Mouse (Mus musculus): ENCODE measurements around the gene Ankrd60.

The Ankrd60 gene

DNA sequence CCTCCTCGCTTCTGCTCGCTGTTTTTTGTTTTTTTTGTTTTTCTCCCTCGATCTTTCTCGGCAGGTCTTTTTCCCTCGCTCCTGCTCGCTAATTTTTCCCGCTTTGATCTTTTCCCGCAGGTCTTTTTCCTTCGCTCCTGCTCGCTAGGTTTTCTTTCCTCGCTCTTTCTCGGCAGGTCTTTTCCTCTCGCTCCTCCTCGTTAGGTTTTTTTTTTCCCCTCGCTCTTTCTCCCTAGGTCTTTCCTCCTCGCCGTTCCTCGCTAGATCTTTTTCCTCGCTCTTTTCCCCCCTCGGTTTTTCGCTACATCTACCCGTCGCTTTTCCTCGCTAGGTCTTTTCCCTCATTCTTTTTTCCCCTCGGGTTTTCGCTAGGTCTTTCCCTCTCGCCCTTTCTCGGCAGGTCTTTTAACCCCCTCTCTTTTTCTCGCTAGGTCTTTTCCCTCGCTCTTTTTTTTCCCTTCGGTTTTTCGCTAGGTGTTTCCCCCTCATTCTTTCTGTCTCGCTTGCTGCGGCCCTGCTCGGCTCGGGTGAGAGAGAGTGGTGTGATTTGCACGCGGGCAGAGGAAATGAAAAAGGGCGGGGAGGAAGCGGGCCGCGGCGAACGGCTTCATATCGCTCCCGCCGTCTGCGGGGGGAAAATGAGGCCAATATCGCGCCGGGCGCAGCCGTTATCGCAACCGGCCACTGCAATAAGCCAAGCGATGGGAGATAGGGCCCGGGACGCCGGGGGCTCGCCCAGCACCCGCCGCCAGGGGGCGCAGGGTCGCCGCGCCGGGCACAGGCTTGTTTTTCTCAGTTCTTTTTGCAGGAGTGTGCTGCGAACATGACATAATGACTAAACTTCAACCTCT is 8.2 kb upstream of the Ankrd60 start:
- in situ Hi-C loops (cut with MboI; ENCODE audit: unreplicated experiment in 2 of 2) = loop anchor here (10.0 to 25.0 kb wide), 7 partner anchors 488 to 1326 kb away; partner anchors contain the start of genes Stx16 (in 2 of the 2), Atp5e (in 1 of the 2), Prelid3b (in 1 of the 2) and Tubb1 (in 1 of the 2)

DNA sequence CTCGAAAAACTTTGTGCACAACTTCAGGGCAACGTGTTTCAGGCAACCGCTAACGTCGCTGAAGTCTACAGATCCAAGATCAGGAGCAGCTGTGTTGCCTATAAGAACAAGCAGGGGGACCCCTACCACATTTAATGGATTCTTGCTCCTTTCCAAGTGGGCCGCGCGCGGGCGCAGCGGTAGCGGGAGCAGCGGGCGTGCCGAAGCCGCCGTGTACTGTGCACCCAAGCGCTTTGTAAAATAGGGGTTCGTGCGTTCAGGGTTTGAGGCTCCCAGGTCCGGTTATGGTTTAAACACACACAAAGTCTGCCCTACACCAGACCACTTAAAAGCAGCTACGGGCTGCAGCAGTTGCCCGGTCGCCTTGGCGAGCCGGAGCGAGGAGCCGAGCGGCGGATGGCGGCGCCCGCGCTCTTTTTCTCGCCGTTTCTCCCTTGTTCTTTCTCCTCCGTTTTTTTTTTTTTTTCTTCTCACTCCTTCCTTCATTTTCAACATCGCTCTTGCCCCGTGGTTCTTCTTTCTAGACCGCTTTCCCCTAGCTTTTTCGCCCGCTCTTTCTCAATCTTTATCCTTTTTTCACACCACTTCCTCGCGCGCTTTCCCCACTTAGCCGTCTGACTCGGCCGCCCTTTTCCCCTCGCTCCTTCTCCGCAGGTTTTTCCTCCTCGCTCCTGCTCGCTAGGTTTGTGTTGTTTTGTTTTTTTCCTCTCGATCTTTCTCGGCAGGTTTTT is 7.4 kb upstream of the Ankrd60 start:
- in situ Hi-C loops (cut with MboI; ENCODE audit: unreplicated experiment in 2 of 2) = loop anchor here (10.0 to 25.0 kb wide), 7 partner anchors 489 to 1327 kb away; partner anchors contain the start of genes Stx16 (in 2 of the 2), Atp5e (in 1 of the 2), Prelid3b (in 1 of the 2) and Tubb1 (in 1 of the 2)

DNA sequence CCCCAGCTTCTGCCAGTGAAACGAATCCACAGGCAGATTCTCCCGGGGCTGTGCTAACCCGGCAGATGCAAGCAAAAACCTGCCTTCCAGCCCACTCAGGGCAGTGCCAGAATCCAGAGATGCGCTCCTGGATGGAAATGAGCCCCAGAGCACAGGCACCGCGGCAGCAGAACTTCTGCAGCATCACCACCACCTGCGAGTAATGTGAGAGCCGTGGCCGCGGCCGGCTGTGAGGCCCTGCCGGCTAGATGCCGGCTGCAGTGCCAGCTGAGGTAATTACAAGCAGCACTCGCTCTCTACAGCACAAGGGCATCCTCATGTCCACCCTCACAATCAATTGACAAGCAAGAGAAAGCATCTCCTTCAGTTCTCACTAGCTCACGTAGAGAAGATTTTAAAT is 6.2 kb upstream of the Ankrd60 start:
- in situ Hi-C loops (cut with MboI; ENCODE audit: unreplicated experiment in 2 of 2) = loop anchor here (10.0 to 25.0 kb wide), 7 partner anchors 490 to 1328 kb away; partner anchors contain the start of genes Stx16 (in 2 of the 2), Atp5e (in 1 of the 2), Prelid3b (in 1 of the 2) and Tubb1 (in 1 of the 2)

DNA sequence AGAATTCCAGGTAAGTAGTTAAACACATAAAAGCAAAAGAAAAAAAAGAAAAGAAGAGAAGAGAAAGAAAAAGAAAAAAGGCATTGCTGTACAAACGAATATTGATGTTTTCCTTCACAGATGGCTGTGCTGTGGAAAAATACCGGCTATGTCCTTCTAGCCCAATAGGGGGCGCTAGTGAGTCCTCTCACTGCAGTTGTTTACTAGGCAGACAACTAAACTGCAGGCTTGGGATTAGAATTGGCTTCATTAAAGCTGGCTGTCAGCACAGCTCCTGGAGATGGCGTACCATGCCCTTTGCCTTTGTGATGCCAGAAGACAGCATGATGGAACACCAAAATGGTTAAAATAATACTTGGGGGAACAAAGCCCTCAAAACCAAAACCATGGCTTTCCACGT is 5.3 kb upstream of the Ankrd60 start:
- in situ Hi-C loops (cut with MboI; ENCODE audit: unreplicated experiment in 2 of 2) = loop anchor here (10.0 to 25.0 kb wide), 7 partner anchors 491 to 1329 kb away; partner anchors contain the start of genes Stx16 (in 2 of the 2), Atp5e (in 1 of the 2), Prelid3b (in 1 of the 2) and Tubb1 (in 1 of the 2)

DNA sequence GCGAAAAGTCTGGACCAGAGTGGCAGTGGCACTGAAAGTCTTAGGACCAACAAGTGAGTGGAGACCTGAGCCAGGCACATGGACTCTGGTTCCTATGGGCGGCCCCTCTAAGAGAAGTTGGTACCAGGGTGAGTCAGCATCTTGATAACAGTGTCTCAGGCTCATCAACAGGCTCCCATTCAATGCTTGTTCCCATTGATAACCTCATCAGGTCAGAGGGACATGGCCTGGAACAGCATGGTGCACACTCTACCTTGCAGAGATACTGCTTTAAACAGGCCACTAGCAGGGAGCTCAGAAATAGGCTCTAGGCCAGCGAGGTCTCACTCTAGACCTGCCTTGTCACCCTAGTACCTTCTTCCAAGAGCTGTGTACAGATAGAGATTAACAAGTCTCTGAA is 4.7 kb upstream of the Ankrd60 start:
- in situ Hi-C loops (cut with MboI; ENCODE audit: unreplicated experiment in 2 of 2) = loop anchor here (10.0 to 25.0 kb wide), 7 partner anchors 492 to 1329 kb away; partner anchors contain the start of genes Stx16 (in 2 of the 2), Atp5e (in 1 of the 2), Prelid3b (in 1 of the 2) and Tubb1 (in 1 of the 2)

DNA sequence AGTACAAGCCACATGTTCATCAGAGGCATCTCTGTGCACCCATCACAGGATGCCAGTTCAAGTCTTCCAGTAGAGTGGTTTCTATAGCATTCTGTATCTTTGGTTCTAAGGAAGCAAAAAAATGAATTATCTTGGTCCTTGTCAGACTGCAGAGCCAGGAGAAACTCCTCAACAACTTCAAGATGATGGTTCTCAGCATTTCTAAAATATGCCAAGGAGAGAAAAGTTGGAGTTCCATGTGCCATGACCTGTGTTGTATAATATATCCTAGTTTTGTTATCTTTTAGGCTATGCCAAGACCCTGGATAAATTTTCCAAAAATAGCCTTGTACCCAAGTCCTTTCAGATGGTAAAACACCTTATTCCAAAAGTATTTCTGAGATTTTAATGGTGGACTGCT is 2.9 kb upstream of the Ankrd60 start:
- in situ Hi-C loops (cut with MboI; ENCODE audit: unreplicated experiment in 2 of 2) = loop anchor here (10.0 to 25.0 kb wide), 7 partner anchors 494 to 1331 kb away; partner anchors contain the start of genes Stx16 (in 2 of the 2), Atp5e (in 1 of the 2), Prelid3b (in 1 of the 2) and Tubb1 (in 1 of the 2)

DNA sequence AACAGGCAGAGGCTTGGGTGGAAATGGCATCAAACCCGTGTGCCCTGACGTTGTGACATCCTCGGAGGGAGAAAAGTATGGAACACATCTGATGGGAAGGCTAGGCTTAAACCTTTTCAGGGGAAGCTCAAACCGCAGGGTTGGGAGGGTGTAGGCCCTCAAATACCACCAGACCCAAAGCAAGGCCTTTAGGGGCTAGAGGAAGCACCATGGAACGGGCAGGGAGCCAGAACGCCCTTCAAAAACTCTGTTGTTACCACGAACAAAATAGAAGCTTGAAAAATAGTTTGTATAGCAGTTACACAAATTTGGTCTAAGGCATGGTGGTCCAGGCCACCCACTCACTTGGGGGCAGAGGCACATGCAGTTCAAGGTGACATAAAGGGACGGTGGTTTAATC is 430 bp upstream of the Ankrd60 start:
- in situ Hi-C loops (cut with MboI; ENCODE audit: unreplicated experiment in 2 of 2) = loop anchor here (10.0 to 25.0 kb wide), 4 partner anchors 744 to 1334 kb away; partner anchors contain the start of genes Atp5e (in 1 of the 2), Prelid3b (in 1 of the 2) and Tubb1 (in 1 of the 2)

DNA sequence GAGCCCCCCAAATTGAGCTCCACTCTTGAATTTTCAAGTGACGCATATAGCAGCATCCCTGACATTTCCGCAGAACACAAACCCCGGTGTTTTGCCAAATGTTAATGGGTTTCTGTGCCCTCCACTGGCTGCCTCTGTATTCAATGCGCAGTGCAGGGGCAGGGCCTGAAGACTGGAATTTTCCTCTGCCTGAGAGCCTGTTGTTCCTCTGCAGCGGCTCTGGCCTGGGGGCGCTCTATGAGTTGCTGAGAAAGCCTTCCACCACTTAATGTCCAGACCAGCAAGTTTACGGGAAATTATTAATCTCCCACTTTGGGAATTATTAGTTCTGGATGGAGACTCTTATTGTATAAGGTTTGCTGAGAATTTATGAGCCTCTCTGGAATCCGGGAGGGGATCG is 14.0 kb downstream of the Ankrd60 start:
- in situ Hi-C loops (cut with MboI; ENCODE audit: unreplicated experiment in 2 of 2) = loop anchor here (5.0 to 25.0 kb wide), 6 partner anchors 372 to 1102 kb away; partner anchors contain the start of genes Fam209 (in 2 of the 2) and Gcnt7 (in 1 of the 2)

DNA sequence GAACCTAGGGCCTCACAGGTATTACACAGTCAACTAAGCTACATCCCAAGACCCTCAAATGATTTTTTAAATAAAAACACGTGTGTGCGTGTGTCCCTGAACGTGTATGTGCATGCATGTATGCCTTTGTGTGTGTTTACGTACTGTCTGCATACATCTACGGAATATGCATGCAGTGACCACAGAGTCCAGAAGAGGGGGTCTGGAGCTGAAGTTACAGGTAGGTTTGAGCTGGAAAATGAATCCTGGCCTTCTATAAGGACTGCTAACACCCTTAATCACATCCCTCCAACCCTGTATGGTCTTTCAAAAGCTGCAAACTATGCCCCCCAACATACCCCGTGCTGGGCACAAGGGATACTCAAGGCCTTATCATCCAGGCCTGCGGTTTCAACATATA is 14.8 kb downstream of the Ankrd60 start:
- in situ Hi-C loops (cut with MboI; ENCODE audit: unreplicated experiment in 2 of 2) = loop anchor here (5.0 to 25.0 kb wide), 6 partner anchors 371 to 1101 kb away; partner anchors contain the start of genes Fam209 (in 2 of the 2) and Gcnt7 (in 1 of the 2)

DNA sequence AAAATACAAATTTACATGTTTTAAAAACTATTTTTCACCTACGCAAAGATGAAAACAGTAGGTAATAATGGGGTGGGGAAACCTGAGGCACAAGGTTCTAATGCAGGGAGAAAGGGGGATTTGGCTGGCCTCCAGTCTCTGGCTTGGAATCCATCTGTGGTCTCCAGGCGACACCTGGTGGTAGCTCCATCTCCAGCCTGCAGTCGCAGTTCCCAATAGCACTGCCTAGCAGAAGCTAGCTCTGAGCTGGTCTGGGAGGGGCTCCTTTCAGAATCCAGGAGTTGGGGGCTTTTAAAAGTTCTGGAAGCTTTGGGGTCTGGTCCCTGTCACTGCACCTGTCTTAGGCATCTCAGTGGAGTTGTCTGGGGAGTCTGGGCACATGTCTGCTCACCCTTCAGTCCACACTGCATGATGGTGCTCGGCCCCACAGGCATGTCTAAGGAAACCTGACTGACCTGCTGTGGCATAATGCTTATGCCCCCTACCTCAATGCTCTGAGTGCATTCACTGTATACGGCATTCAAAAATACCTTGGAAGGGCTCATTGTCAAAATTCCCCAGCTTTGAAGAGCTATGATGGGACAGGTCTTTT is 16.2 kb downstream of the Ankrd60 start:
- in situ Hi-C loops (cut with MboI; ENCODE audit: unreplicated experiment in 2 of 2) = loop anchor here (5.0 to 25.0 kb wide), 6 partner anchors 370 to 1100 kb away; partner anchors contain the start of genes Fam209 (in 2 of the 2) and Gcnt7 (in 1 of the 2)

DNA sequence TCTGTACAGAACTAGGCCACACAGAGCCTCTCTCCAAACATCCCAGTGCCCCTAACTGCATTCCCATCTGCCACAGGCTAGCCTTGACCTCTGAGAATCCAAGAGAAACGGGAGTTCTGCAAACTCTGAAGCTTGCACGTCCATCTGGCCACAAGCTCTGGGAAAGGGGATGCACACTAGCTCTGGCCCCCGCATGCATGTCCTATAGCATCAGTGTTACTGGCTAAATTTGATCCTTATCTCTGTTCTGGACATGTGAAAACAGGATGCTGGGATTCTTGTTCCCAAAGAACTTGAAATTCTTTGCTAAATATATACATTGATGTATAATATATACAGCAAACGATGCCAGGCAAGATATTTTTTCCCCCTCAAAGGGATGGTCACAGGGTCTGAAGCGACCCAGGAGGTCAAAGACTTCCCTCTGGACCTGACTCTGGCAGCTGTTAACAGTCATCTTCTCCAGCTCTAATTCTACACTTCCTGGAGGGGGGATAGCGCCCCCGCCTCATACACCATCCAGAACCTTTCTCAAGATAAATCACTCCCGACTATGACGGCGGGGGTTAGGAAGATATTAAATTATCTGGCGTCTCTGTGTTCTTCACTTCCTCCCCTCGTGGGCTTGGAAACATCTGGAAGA is 19.3 kb downstream of the Ankrd60 start:
- in situ Hi-C loops (cut with MboI; ENCODE audit: unreplicated experiment in 2 of 2) = loop anchor here (5.0 to 25.0 kb wide), 4 partner anchors 554 to 1343 kb away; partner anchors contain the start of genes Fam209 (in 1 of the 2), Gcnt7 (in 1 of the 2) and Rae1 (in 1 of the 2)

DNA sequence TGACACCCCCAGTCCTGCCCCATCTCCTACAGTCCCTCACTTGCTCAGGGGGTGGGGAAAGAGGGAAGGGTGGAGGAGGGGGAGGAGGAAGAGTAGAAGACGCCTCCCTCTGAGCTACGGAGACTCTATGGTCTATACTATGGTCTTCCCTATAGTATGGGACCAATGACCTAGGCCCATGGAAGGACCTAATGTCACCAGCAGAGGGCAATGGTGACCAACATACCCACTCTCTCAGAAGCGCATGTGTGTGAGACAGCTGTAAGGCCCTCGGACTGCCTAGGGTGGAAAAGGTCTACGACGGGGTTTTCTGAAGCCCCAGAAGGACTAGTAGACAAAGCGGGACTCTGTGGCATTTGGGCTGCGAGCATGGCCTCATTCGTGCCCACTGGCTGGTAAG is 24.3 kb downstream of the Ankrd60 start:
- in situ Hi-C loops (cut with MboI; ENCODE audit: unreplicated experiment in 2 of 2) = loop anchor here (10.0 to 25.0 kb wide), 3 partner anchors 549 to 1092 kb away; partner anchors contain the start of genes Fam209 (in 1 of the 2), Gcnt7 (in 1 of the 2) and Rae1 (in 1 of the 2)

DNA sequence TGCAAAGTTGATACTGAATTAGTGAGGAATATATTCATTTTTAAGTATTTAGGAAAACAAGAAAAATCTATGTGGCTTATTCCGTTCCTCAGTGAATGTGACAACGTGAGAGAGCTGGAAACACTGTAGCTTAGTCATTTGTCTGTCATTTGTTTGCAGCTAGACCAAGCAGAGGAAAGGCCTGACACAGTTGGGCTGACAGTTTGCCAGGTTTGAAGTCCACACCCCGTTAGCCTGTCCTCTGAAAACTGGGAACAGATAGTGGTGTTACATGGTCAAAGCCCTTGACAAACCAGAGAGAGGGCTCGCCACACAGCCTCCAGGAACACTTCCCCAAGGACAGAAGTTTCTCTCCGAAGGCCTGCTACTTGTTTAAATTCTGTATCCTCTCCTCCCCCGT is 27.5 kb downstream of the Ankrd60 start:
- in situ Hi-C loops (cut with MboI; ENCODE audit: unreplicated experiment in 2 of 2) = loop anchor here (10.0 to 25.0 kb wide), 3 partner anchors 546 to 1088 kb away; partner anchors contain the start of genes Fam209 (in 1 of the 2), Gcnt7 (in 1 of the 2) and Rae1 (in 1 of the 2)

DNA sequence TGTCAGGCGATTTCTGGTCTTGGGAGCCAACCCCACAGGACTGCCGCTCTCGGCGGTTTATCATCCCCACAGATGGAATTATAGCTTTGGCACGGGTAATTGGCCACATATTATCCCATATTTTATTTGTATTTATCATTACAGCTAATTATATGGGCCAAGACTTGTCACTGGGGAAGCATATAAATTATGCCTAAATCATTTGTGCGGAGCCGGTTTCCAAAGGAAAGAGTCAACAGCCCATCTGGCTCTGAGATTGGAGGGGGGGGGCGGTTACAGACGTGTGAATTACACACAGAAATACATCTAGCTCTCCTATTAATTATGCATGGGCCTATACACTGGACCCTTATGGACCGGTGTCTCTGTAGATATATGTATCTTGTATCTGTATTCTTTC is 28.9 kb downstream of the Ankrd60 start:
- in situ Hi-C loops (cut with MboI; ENCODE audit: unreplicated experiment in 2 of 2) = loop anchor here (5.0 to 10.0 kb wide), 3 partner anchors 134 to 332 kb away; partner anchors contain the start of gene Zbp1 (in 1 of the 2)

DNA sequence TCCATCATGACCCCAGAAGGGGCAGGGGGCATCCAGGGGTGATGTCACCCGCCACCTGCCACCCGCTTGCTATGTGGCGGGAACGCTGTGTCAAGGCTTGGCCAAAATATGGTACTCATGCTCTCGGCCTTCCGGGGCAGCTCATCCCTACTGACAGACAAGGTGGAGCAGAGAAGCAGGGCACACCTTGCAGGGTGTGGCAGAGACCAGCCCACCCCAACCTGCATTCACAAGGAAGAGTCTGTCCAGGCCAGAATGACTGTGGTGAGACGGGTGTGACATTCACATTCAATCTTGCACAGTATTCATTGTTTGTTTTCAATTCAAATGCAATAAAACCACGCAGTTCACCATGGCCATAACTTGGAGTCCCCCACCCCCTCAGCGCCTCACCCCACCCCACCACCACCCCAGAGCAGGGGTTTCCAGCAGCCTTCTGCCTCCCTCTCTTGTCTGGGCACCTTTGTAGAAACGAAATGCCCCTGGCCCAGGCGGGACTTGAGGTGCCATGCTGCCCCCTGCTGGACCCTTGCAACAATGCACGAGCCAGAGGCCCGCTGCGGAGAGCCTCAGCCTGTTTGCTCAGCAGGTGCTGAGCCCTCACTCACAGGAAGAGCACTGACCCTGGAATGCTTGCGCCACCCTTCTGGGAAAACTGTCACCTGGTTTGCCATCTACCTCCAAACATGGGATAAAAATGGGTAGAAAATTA is 32.0 kb downstream of the Ankrd60 start:
- in situ Hi-C loops (cut with MboI; ENCODE audit: unreplicated experiment in 2 of 2) = loop anchor here (5.0 to 10.0 kb wide), 3 partner anchors 131 to 329 kb away; partner anchors contain the start of gene Zbp1 (in 1 of the 2)

DNA sequence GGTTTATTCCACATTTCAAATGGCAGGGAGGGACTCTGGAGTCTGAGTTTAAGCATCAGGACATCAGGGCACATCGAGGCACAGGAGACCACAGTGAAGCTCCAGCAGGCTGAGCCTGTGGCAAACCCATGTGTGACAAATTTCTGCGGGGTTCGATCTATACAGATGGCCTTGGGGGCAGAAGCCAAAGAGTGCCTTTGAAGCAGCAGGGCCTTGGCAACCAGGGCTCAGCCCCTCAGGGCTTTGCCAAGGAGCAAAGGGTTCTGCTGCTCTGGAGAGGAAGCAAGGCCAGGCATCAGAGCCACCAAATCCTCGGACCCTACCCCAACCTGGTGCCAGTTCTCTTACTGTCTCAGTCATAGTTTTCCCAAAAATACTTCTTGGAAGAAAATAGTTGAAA is 35.4 kb downstream of the Ankrd60 start:
- in situ Hi-C loops (cut with MboI; ENCODE audit: unreplicated experiment in 2 of 2) = loop anchor here (5.0 to 10.0 kb wide), 2 partner anchors 90 to 128 kb away; no protein-coding TSS in a partner anchor

DNA sequence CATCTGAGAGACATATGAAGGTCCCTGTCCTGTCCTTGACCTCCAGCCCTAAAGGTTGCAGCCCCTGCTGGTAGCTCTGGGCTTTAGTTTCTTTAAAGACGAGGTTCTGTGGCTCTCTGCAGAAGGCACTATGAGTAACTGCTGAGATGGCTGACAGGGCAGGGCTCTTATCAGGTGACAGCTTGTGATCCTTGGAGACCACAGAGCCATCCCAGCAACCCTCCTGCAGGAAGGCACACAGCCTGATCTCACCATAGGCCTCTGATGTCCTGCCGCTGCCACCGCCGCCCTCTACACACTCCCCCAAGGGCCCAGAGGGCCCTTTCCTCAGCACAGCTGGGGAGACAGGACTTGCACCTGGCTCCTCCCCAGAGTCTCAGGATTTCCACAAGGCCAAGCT is 36.4 kb downstream of the Ankrd60 start:
- in situ Hi-C loops (cut with MboI; ENCODE audit: unreplicated experiment in 2 of 2) = loop anchor here (5.0 to 10.0 kb wide), 2 partner anchors 89 to 127 kb away; no protein-coding TSS in a partner anchor

DNA sequence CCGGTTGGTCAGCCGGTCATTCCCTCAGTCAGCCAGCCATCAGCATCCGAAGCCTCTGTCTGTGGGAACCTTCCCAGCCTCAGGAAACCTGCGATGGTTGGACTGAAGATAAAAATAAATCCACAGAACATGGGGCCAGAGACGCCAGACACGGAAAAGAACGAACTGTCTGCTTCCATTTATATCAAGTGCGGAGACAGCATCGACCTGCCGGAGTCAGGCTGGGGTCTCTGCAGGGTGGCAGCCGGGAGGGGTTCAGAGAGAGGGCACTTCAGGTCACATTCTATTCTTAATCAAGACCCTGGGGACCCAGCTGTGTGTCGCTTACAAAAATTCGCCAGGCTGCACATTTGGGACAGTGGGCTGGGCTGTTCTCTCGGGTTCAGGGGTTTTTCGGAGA is 38.4 kb downstream of the Ankrd60 start:
- in situ Hi-C loops (cut with MboI; ENCODE audit: unreplicated experiment in 2 of 2) = loop anchor here (5.0 to 10.0 kb wide), 5 partner anchors 77 to 1145 kb away; partner anchors contain the start of gene Cass4 (in 1 of the 2)
